Mouse (Mus musculus): ENCODE data around the gene Tyw1. TPM values are rescaled to one million over a fixed set of nuclear protein-coding genes. Genes with fewer than 3 reads are reported as not detected.

Gene Tyw1
- total and polyA plus RNA-seq, 3 experiments, result 34.7 to 46.5 (median 37.1) TPM

DNA sequence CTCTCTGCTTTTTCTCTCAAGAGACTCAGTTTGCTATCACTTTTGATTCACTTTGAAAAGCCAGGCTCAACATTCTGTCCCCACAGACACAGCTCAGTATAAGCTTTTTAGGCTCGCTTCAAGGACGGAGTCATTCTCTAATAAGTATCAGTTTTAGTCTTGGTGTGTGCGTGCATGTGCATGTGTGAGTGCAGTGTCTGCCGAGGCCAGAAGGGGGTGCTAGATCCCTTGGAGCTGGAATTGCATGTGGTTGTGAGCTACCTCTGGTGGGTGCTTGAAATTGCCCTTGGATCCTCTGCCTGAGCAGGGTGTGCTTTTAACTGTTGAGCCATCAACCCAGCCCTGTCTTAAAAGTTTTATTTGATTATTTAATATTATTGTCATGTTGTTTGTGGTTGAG, 54.7 kb downstream of the Tyw1 start:
- dilution Hi-C loops (cut with MboI; ENCODE audit: extremely low pct_ligation_motif_present, extremely low pct_unique_long_range_greater_than_20kb, low sequenced_read_pairs), result no loop called here

DNA sequence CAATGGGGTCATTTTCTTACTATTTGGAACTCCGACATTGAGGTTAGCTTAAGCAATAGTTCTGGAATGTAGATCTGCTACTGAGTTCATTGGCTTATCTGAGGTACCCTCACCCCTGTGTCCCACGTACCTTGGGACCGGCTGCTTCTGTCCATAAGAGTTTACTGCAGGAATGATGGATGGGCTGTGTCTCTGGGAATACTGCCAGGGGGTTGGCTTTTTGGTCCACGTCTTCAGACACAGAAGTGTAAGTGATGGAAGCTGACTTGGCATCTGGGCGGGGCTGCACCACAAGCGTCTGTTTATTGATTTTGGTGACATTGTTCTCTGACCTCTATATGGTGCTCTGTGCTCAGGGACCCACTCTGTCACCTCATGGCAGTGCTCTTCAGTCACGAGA, 55.4 kb downstream of the Tyw1 start:
- no peak for TF ChIP-seq MAZ (IDR thresholded peaks at IDR 0.05; ENCODE audit: low read depth, low read length)
- no peak for TF ChIP-seq MAX (IDR thresholded peaks at IDR 0.05; ENCODE audit: low read length)
- no peak for TF ChIP-seq CHD1 (IDR thresholded peaks at IDR 0.05; ENCODE audit: low read depth, low read length)
- no peak for TF ChIP-seq MYC (IDR thresholded peaks at IDR 0.05; ENCODE audit: low read depth, low read length)
- TF ChIP-seq SMC3 (IDR thresholded peaks at IDR 0.05; ENCODE audit: low read depth, low read length), result no peak
- no peak for TF ChIP-seq BHLHE40 (IDR thresholded peaks at IDR 0.05; ENCODE audit: low read depth, low read length)
- no peak for TF ChIP-seq RAD21 (IDR thresholded peaks at IDR 0.05; ENCODE audit: low read depth, low read length)
- TF ChIP-seq JUND (conservative IDR thresholded peaks at IDR 0.05; ENCODE audit: low read depth, low read length), result no peak
- no peak for TF ChIP-seq TBP (conservative IDR thresholded peaks at IDR 0.05; ENCODE audit: low read depth, low read length)
- TF ChIP-seq E2F4 (IDR thresholded peaks at IDR 0.05; ENCODE audit: insufficient replicate concordance, low read depth, low read length), result no peak
- no peak for TF ChIP-seq ETS1 (conservative IDR thresholded peaks at IDR 0.05; ENCODE audit: low read depth, low read length)
- no peak for TF ChIP-seq PAX5 (IDR thresholded peaks at IDR 0.05; ENCODE audit: low read length)
- no peak for TF ChIP-seq NRF1 (IDR thresholded peaks at IDR 0.05; ENCODE audit: low read depth, low read length)
- no peak for TF ChIP-seq CTCF (conservative IDR thresholded peaks at IDR 0.05 in 1 of 2, IDR thresholded peaks at IDR 0.05 in 1 of 2; ENCODE audit: low read depth in 2 of 2, low read length in 2 of 2)
- TF ChIP-seq MXI1 (IDR thresholded peaks at IDR 0.05; ENCODE audit: low read depth, low read length), result no peak
- no peak for TF ChIP-seq SIN3A (IDR thresholded peaks at IDR 0.05; ENCODE audit: low read length)
- TF ChIP-seq ZC3H11A (IDR thresholded peaks at IDR 0.05; ENCODE audit: low read depth, low read length), result no peak
- no peak for TF ChIP-seq RCOR1 (conservative IDR thresholded peaks at IDR 0.05; ENCODE audit: low read depth, low read length)
- no peak overlapping the region for H3K9ac ChIP-seq (ENCODE audit: insufficient read depth, low read depth)
- H3K27ac ChIP-seq (ENCODE audit: insufficient read depth, low read depth), result no peak overlapping the region
- H3K4me3 ChIP-seq (replicated peaks in 1 of 3; ENCODE audit: low read depth in 2 of 3, low read length in 2 of 3, poor library complexity in 1 of 3), result no peak overlapping the region
- H3K4me2 ChIP-seq (ENCODE audit: insufficient read depth, low read depth, poor library complexity, severe bottlenecking), result no peak overlapping the region
- H3K9me3 ChIP-seq (replicated peaks; ENCODE audit: low read length), result no peaks in the 10 kb centered on the region
- in situ Hi-C loops (cut with MboI; ENCODE audit: low pct_ligation_motif_present, low pct_unique_long_range_greater_than_20kb, low sequenced_read_pairs), result no loop called here
- H3K79me2 ChIP-seq (replicated peaks; ENCODE audit: control insufficient read depth, extremely low read depth, insufficient read depth, poor library complexity, severe bottlenecking), result no peaks in the 10 kb centered on the region; the same call in none of the 2 replicates
- peaks cover 29 to 68% of the 10 kb centered on the region in 2 experiments for H3K36me3 ChIP-seq (replicated peaks in 1 of 2; ENCODE audit: control insufficient read depth in 1 of 2, insufficient read depth in 1 of 2, low read length in 1 of 2)
- peaks cover 0 to 7% of the 10 kb centered on the region in 2 experiments; a peak in 2 of 4 replicates for H3K4me1 ChIP-seq (ENCODE audit: control insufficient read depth in 1 of 2, insufficient read depth in 2 of 2)
- no peaks in the 10 kb centered on the region for H3K27me3 ChIP-seq (replicated peaks)
- DNase-seq (ENCODE audit: extremely low read depth), result no peak
- dilution Hi-C loops (cut with MboI; ENCODE audit: extremely low pct_ligation_motif_present, extremely low pct_unique_long_range_greater_than_20kb, low sequenced_read_pairs), result no loop called here

More for the DNA sequence above, 54.7 kb downstream of the Tyw1 start:
- Histone ChIP-seq H3K27ac (ENCODE audit: insufficient read depth, low read depth) (no peak overlapping the region), H3K9me3 (replicated peaks; ENCODE audit: low read length) (no peaks in the 10 kb centered on the region), H3K9ac (ENCODE audit: insufficient read depth, low read depth) (no peak overlapping the region), H3K36me3 (replicated peaks in 1 of 2; ENCODE audit: control insufficient read depth in 1 of 2, insufficient read depth in 1 of 2, low read length in 1 of 2) (peaks cover 33 to 68% of the 10 kb centered on the region in 2 experiments), H3K4me3 (replicated peaks in 1 of 3; ENCODE audit: low read depth in 2 of 3, low read length in 2 of 3, poor library complexity in 1 of 3) (no peak overlapping the region), H3K4me2 (ENCODE audit: insufficient read depth, low read depth, poor library complexity, severe bottlenecking) (no peak overlapping the region), H3K27me3 (replicated peaks) (no peaks in the 10 kb centered on the region), H3K79me2 (replicated peaks; ENCODE audit: control insufficient read depth, extremely low read depth, insufficient read depth, poor library complexity, severe bottlenecking) (no peaks in the 10 kb centered on the region; the same call in none of the 2 replicates), H3K4me1 (ENCODE audit: control insufficient read depth in 1 of 2, insufficient read depth in 2 of 2) (peaks cover 0 to 7% of the 10 kb centered on the region in 2 experiments; a peak in 2 of 4 replicates)
- TF ChIP-seq MEF2A (IDR thresholded peaks at IDR 0.05; ENCODE audit: borderline replicate concordance, low read depth, low read length) (no peak), CTCF (conservative IDR thresholded peaks at IDR 0.05 in 1 of 2, IDR thresholded peaks at IDR 0.05 in 1 of 2; ENCODE audit: low read depth in 2 of 2, low read length in 2 of 2) (peak in 1 of 2 experiments; percentile 25; a peak in 2 of 4 replicates)
- DNase-seq (ENCODE audit: extremely low read depth), result no peak
- in situ Hi-C loops (cut with MboI; ENCODE audit: low pct_ligation_motif_present, low pct_unique_long_range_greater_than_20kb, low sequenced_read_pairs), result no loop called here
